ENCODE assay signal across 8 mouse cellular contexts in genomic region chr2:6478966-6479391, GRCm38 (mm10).
DNase-seq lines count a peak whose midpoint lies in the region; ATAC-seq and TF ChIP-seq lines count a peak whose summit lies in the region.

No protein-coding gene starts in this region.

- H3K27me3 ChIP-seq in intestine, embryonic 14.5 days (replicated peaks; ENCODE audit: control insufficient read depth, insufficient read depth, low read length) = no peaks in the 10 kb centered on the region
- no peaks in the 10 kb centered on the region for H3K27me3 ChIP-seq in liver, postnatal 0 days (ENCODE audit: insufficient read depth, low read length)

- peak overlapping the region; percentile 97 for H3K27ac ChIP-seq in brown adipose tissue, adult 24 weeks (replicated peaks; ENCODE audit: low read depth, low read length)
- peak overlapping the region; percentile 60; the same call in 1 of the 2 replicates for H3K27ac ChIP-seq in intestine, embryonic 14.5 days (ENCODE audit: low read depth)
- H3K27ac ChIP-seq in liver, postnatal 0 days (ENCODE audit: low read depth) = peak overlapping the region; percentile 81

- no peak overlapping the region for H3K4me3 ChIP-seq in brown adipose tissue, adult 24 weeks (ENCODE audit: insufficient read depth, low read depth, low read length)
- H3K4me3 ChIP-seq in intestine, embryonic 14.5 days (ENCODE audit: low read depth, low read length) = no peak overlapping the region
- H3K4me3 ChIP-seq in liver, postnatal 0 days (ENCODE audit: low read depth, low read length) = no peak overlapping the region

- TF ChIP-seq CTCF in liver, postnatal 0 days (IDR thresholded peaks at IDR 0.05; ENCODE audit: low read depth) = no peak

- peaks cover 37% of the 10 kb centered on the region; the same call in 1 of the 2 replicates for H3K4me1 ChIP-seq in brown adipose tissue, adult 24 weeks (ENCODE audit: control insufficient read depth, insufficient read depth, insufficient read length, low read length)
- peaks cover 19% of the 10 kb centered on the region for H3K4me1 ChIP-seq in intestine, embryonic 14.5 days (replicated peaks; ENCODE audit: control insufficient read depth, insufficient read depth, low read length)
- peaks cover 6% of the 10 kb centered on the region for H3K4me1 ChIP-seq in liver, postnatal 0 days (ENCODE audit: insufficient read depth)

- H3K36me3 ChIP-seq in intestine, embryonic 14.5 days (ENCODE audit: control insufficient read depth, insufficient read depth, low read length) = no peaks in the 10 kb centered on the region
- H3K36me3 ChIP-seq in liver, postnatal 0 days (replicated peaks; ENCODE audit: insufficient read depth, low read length) = no peaks in the 10 kb centered on the region

- 29% methylated on average over 13 of the region's 13 CpGs for WGBS in intestine, embryonic 14.5 days
- 35% methylated on average over 13 of the region's 13 CpGs for WGBS in liver, postnatal 0 days (ENCODE audit: insufficient replicate concordance)

- H3K9me3 ChIP-seq in intestine, embryonic 14.5 days (ENCODE audit: control insufficient read depth, low read length) = peaks cover 4% of the 10 kb centered on the region; the same call in 1 of the 2 replicates
- H3K9me3 ChIP-seq in liver, postnatal 0 days (ENCODE audit: low read length) = no peaks in the 10 kb centered on the region

- TF ChIP-seq EP300 in liver, postnatal 0 days (IDR thresholded peaks at IDR 0.05; ENCODE audit: low read depth) = no peak

- no peak overlapping the region for H3K9ac ChIP-seq in intestine, embryonic 14.5 days (ENCODE audit: low read length)
- H3K9ac ChIP-seq in liver, postnatal 0 days (replicated peaks) = no peak overlapping the region

- peak; percentile 31 for ATAC-seq in granulocyte monocyte progenitor cell, adult 5-6 weeks (replicated peaks; ENCODE audit: poor library complexity, severe bottlenecking)
- peak; percentile 44 for ATAC-seq in intestine, embryonic 14.5 days (replicated peaks; ENCODE audit: low FRiP score, low TSS enrichment, low read depth)
- ATAC-seq in liver, postnatal 0 days = peak; percentile 75

- no peak overlapping the region for H3K4me2 ChIP-seq in intestine, embryonic 14.5 days (ENCODE audit: low read length)
- H3K4me2 ChIP-seq in liver, postnatal 0 days (ENCODE audit: low read depth, low read length) = no peak overlapping the region

- DNase-seq in embryo, embryonic 11 days = peak; percentile 46
- DNase-seq in embryo, embryonic 10 days (ENCODE audit: low spot score) = no peak
- DNase-seq in intestine, embryonic 14.5 days (ENCODE audit: low spot score) = peak; percentile 60
- peak; percentile 47 for DNase-seq in liver, postnatal 0 days
- peak; percentile 36 for DNase-seq in neural tube, embryonic 10.5 days (ENCODE audit: extremely low spot score, low spot score)
- no peak for DNase-seq in spleen, adult 12 weeks (ENCODE audit: low spot score)

Comparison
In these comparisons a context has a peak if more than half of its experiments do, and no peak if none do; other contexts are left out.
1. DNase-seq: peak in embryo, embryonic 11 days (single experiment), intestine, embryonic 14.5 days (single experiment), liver, postnatal 0 days (single experiment) and neural tube, embryonic 10.5 days (single experiment); none in embryo, embryonic 10 days (single experiment) and spleen, adult 12 weeks (single experiment).
2. Peak in every context shown above with its lines, with median percentiles within 50 percentile points of each other: H3K27ac ChIP-seq and ATAC-seq.